Mouse (Mus musculus): Measurements from ENCODE around the gene Slc24a1.
A peak's percentile ranks its signal among the peaks of the same experiment; 100 is the strongest.
"Not testable (repeated sequence)": the region's sequence is repeated elsewhere in the genome, so short reads cannot be mapped to it uniquely, and the experiment has no call there.

Slc24a1 gene

DNA sequence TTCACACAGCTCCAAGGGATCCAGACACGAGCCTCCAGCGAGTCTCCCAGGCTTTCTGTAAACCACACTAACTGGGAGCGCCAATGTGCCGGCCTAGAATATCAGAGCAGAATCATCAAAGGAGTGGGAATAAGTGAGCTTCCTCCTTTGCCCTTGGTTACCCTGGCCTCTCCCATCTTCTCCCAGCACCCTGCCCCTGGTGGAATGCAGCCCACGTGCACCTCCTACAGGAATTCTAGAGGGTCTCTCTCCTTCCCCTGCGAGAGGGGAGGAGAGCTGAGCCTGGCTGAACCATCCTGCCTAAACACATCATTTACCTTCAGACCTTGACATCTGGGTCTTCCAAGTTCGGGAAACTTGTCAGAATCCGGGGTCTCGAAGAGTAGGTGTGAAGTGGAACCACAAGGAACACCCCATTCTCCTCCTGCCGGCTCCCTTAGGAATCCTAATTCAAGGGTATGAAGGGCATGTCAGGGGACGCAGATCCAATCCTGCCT lies at the start of gene Slc24a1:
Slc24a1 (minus strand) TSS at position 447 of the 497 bp plus-strand sequence.
- no peak for DNase-seq (ENCODE audit: low read depth, low spot score)

DNA sequence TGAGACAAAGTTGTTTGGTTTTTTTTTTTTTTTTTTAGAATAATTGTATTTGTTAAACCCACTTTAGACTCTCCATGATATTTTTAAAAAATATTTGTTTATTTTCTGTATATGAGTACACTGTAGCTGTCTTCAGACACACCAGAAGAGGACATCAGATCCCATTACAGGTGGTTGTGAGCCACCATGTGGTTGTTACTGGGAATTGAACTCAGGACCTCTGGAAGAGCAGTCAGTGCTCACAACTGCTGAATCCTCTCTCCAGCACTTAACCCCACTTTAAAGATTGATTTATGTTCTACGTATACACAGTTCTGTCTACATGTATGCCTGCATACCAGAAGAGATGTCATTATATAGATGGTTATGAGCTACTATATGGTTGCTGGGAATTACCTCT lies 44.1 kb upstream of the Slc24a1 start:
- DNase-seq (ENCODE audit: low read depth, low spot score) = not testable (repeated sequence)

DNA sequence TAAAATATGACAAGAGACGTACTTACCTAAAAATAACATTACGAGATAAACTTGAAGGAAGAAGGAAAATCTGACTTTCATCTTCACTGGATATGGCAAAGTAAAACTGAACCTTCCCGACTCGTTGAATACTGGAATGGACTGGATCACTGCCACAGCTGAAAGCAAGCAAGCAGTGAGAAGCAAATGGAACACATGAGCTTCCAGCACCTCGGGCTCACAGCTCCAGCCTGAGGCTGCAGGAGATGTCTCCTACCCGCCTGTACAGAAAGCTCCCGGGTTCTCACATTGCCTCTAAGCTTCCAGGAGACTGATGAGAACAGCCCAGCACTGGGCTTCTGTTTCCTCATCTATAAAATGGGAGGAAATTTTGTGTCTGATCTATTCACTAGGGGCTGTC lies 38.9 kb upstream of the Slc24a1 start:
- peak; percentile 60 for DNase-seq (ENCODE audit: low read depth, low spot score)

DNA sequence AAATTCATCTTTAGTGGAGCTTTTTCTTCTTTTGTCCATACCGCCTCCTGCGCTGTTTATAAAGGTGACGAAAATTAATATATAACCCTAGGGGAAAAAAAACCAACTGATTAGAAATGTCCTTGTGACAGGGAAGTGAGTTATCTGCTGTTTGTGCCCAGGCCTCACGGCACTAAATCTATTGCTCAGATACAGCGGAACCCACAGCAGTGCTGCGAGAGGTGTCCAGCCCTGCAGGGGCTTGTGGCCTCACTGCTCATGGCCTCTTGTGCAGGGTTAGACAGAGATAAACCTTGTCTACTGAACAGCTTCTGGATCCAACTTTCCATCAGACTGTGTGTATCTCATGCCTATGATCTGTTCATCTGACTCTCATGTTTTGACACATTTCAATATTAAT lies 37.0 kb upstream of the Slc24a1 start:
- DNase-seq (ENCODE audit: low read depth, low spot score) = no peak

DNA sequence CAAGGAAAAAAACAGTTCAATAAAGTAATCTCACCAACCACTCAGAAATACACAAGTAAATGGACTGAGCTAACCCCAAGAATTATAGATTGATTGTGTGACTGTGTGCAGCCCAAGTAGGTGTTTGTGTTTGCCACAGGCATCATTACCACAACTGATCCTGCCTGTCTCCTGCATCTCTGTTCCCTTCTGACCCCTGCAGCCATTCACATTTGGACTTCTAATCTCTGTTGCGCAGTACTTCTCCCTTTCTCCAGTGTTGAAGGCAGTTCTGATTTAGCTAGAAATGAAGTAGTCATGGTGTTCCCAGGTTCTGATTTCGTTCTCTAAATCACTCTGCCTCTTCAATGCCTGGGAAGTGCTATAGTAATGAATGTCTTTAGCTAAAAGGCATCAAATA lies 36.2 kb upstream of the Slc24a1 start:
- DNase-seq (ENCODE audit: low read depth, low spot score) = no peak

DNA sequence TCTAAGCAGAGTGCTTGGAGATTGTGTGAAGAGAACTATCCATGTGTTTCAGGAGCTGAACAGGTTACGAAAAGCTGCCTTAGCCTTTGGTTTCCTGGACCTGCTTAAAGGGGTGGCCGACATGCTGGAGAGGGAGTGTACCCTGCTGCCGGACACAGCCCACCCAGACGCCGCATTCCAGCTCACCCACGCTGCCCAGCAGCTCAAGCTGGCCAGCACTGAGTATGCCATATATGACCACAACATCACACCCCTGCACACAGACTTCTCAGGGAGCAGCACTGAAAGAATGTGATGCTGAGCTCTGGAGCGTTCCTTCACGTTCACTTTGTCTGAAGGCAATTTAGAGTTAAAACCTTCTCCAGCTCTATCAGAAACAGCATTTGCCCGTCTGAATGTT lies 34.4 kb upstream of the Slc24a1 start:
- no peak for DNase-seq (ENCODE audit: low read depth, low spot score)

DNA sequence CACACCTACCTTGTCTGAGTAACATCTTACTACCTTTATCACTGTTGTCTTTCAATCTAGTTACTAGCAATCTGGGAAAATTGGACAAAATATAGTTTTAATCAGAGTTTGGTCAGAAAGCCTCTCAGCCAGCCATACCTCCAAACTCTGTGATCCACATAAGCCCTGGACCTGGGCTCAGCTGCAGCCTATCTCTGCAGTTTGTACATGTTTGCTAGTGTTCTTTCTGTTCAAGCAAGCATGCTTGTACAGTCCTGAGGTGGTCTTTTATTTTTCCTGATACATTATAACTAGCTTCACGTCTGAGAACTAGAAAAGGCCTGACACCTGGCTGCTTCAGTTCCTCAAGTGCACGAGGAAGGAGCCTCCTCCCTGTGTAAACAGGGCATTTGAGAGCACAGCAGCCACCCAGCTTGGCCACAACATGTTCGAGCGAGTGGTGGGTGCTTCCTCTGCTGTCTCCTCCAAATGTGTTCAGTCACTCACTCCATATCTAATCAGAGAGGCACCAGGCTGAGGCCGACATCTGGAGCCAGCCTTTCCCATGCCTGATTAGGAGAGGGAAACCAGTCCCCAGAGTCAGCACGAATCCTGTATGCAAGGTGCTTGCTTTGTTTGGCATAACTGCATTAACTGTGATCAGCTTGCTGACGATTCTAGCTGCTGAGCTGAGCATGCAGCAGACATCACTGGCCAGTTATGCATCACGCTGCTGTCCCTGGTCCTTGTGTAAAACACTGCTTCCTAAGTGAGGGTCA lies 33.8 kb upstream of the Slc24a1 start:
- peak; percentile 24 for DNase-seq (ENCODE audit: low read depth, low spot score)

DNA sequence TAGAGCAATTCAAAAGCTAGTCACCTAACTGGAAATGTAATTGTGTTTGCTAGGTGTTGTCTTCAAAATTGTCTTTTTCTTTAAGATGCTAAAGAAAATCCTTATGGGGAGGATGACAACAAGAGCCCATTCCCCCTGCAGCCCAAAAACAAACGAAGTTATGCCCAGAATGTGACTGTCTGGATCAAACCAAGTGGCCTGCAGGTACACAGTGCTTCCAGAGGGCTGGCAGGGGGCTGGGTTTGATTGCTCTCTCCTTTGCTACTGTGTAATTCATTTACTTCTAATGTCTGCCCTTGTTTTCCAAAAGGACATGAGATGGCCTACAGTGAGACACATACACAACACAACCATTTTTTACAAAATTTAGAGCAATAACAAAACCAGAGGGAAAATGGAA lies 30.5 kb upstream of the Slc24a1 start:
- no peak for DNase-seq (ENCODE audit: low read depth, low spot score)

DNA sequence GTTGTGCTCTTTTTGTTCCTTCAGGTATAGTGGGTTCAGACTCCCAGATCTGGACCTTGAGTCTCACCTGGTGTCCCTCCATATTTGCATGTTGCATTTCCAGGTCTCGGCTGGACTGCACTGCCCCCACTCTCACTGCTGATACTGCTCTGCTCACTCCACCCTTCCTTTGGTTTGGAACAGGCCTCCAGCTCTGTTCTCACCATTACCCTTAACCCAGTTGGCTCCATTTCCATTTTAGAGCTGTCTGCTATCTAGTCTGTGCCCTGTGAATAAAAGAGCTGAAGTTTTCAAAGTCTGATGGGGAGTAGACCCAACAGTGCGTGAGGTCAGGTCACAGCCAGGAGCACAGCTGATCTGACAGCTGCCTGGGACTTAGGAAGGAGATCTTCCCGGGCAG lies 29.1 kb upstream of the Slc24a1 start:
- no peak for DNase-seq (ENCODE audit: low read depth, low spot score)

DNA sequence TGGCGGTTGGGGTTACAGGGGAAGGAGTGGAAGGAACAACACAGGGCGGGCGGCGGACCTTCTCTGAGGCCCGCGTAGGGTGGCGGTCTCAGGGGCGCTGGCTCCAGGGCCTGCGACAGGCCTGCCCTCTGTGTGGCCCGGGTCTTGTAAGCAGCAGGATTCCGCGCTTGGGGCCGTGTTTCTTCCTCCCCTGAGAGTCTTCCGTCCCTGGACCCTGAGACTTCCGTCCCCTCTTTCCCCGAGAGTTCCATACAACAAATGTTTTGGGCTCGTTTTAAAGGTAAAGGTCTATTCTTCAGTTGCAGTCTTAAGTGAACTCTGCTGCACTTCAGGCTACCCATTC lies 9.5 kb upstream of the Slc24a1 start:
- no peak for DNase-seq (ENCODE audit: low read depth, low spot score)

DNA sequence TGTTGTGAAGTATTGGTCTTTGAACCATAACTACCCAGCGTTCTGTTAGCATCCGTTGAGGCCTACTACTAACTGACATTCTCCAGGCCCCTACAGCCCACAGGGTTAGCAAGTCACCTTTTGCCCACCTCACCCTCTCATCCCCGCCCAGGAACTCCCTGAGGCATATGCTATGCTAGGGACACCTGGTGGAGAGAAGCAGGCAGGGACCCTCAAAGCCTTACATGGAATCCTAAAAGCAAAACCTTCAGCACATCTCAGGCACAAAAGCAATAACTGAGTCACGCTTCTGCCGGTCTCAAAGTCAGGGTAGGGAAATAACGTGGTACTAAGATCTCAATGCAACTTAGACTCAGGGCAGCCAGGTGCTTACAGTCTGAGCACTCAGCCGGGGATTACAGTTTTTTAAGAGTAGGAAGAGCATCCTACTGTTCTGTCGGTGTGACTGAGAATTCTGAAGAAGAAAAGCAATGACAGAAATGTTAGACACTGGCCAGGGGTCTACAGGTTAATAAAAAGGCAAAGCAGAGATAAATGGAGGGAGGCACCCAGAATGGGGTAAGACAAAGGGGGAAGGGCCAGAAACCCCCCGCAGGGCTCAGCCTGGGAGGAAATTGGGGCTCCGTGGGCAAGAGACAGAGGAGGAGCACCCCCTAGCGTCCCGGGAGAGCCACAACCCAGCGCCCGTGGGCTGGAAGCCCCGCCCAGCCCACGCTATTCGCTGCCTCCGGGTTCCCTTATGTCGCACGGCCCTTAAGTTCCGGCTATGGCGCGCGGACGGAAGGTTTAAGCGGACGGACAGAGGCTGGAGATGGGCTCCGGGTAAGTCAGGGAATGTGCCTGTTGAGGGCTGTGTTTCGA lies 8.9 kb upstream of the Slc24a1 start, which contains the start of gene Ints14:
Ints14 (plus strand) TSS at position 789 of the 861 bp plus-strand sequence.
- peak; percentile 98 for DNase-seq (ENCODE audit: low read depth, low spot score)

DNA sequence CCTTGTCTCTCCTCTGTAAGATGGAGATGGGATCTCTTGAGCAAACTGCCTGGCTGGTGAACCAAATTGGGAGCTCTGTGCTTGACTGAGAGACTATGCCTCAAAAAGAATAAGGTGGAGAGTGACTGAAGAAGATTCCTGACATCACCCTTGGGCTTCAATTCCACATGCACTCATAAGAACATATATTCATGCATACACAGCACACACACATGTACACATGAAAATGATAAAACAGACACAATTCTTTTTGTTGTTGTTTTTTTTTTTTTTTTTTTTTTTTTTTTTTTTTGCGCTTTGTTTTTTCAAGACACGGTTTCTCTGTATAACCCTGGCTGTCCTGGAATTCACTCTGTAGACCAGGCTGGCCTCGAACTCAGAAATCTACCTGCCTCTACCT lies 5.9 kb upstream of the Slc24a1 start:
- no peak for DNase-seq (ENCODE audit: low read depth, low spot score)

DNA sequence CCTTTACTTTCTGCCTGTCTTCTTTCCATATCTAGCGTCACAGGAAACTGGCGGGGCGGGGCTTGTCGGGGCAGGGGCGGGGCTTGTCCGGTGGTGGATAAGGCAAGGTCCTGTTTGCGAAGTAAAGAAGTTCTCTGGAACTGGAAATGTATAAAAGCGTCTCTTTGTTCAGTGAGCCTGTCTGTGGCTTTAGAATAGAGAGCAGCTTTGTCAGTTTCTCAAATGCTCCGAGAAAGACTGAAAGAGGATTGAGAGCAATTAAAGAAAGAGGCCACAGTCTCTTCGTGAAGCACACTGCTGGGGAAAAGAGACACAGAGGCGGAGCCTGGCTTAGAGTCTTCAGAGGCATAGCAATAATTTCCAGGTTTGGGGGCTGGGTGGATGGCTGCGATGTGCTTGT lies 4.9 kb upstream of the Slc24a1 start:
- peak; percentile 65 for DNase-seq (ENCODE audit: low read depth, low spot score)

DNA sequence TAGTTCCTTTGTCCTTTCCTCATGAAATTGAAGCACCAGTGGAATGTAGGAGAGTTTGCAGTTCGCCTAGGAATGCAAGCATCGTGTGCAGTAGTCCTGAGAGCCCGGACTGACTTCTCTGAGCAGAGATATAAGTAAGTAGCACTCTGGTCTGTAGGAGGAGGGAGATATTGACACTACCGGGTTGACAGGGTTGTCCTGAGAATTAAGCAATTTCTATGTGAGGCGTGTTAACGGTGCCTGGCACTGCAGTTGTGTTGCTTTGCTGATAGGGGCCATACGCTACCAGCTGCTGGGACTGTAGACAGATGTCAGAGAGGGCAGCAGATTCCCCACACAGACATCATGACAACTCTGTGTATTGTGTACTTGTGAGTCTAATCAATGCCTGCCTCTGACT lies 1.8 kb upstream of the Slc24a1 start:
- DNase-seq (ENCODE audit: low read depth, low spot score) = no peak

DNA sequence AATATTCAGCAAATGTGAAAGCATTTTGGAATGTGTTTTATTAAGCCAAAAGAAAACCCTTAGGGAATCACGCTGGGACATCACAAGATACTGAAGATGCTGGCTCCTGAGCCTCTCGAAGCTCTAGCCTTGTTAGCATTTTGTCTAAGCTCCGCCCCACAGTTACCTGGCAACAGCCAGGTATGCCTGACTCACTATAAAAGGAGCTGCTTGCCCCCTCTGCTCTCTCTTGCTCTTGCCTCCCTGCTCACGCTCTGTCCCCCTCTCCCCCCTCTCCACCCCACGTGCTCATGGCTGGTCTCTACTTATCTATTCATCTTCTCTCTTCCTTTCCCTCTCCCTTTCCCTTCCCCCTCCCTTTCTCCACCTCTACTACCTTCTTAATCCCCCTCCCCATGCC lies 648 bp upstream of the Slc24a1 start:
- DNase-seq (ENCODE audit: low read depth, low spot score) = no peak

DNA sequence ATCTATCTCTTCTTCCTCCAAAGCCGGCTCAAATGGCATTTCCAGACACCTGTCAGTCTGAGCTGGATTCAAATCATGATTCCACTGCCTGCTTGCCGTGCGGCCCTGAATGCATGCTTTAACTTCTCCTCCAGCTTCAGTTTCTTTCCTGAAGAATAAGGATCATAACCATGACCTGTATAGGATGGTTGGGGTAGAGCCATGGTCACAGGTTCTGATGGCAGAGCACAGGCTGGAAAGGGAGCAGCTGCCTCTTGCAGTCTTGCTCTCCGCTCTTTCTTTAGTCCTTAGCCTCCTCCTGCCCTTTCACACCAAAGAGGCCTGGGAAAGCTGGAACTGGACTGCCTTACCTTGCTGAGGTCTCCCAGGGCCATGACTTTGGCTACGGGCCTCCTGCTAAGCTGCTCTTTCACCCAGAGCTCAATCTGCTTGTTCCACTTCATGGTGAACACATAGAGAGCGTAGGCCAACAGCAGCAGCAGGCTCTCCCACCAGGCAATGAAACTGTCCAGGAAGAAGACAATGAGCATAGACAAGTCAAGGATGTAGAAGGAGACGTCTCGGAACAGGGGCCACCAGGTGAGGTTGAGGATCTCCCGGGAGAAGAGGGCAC lies 3.8 kb downstream of the Slc24a1 start:
- no peak for DNase-seq (ENCODE audit: low read depth, low spot score)

DNA sequence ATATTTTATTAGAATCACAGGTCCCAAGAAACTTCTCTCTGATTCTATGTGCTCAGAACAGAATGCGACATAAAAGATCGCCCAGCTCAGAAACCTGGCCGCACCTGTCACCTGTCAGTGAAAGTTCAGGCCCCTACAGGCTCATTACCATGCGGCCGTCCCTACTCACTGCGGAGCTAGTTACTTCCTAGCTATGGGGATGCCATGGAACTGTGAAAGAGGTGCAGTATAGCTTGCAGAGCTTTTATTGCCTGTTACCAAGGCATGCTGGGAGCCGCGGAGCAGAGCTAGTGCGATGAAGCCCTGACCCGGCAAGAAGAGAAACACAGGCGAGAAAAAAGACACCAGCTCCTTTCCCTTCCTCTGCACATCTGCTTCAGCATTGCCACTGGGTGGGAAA lies 7.4 kb downstream of the Slc24a1 start:
- DNase-seq (ENCODE audit: low read depth, low spot score) = no peak

DNA sequence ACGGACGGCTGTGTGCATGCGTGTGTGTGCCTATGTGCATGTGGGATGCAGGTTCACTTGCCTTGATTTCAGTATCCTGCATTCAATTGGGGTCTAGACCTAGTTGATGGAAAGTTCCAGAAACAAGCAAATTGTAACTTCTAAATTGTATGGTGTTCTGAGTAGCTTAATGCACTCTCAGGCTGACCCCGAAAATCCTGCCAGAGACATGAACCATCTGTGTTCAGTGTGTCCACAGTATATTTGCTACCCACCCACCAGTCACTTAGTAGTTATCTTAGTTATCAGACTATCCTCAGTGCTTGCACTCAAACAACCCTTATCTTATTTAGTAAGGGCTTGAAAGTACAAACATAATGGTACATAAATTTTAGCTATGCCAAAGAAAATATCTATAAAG lies 9.8 kb downstream of the Slc24a1 start:
- no peak for DNase-seq (ENCODE audit: low read depth, low spot score)

DNA sequence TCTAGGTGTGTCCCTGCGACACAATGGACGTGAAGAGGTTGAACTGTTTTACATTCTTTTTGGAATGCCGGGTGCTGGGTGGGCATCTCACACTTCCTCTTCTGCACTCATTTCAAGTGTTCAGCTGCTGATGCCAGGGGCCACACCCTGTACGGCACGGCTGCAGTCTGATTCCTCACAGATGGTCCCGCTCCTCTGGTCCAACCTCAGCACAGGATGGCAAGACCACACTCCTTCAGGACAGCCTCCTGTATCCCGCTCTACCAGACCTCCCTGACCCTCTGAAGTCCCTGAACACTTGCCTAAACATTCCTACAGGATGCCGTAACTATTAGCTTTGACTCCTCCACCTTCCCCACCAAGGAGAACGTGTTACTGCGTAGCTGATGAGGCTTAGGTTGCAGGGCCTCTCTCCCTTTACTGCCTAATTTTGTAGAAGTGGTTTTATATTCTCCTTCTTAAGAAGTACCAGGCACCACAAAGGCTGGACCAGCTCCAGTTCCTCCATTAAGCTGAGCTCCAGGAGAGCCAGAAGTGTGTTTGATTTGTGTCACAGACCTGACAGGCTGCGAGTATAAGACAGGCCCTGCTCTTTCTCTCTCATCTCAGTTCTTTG lies 10.6 kb downstream of the Slc24a1 start:
- DNase-seq (ENCODE audit: low read depth, low spot score) = no peak

DNA sequence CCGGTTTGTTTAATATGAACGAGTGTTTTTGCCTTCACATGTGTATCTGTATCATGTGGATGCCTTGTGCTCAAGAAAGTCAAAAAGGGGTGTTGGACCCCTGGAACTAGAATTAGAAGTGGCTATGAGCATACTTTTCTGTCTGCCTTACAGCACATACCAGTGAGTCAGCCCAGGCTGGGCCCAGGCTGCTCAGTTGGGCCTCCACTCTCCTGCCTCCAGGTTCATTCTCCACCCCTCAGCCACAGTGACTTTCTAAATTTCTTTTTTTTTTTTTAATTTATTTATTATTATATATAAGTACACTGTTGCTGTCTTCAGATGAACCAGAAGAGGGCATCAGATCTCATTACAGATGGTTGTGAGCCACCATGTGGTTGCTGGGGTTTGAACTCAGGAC lies 11.6 kb downstream of the Slc24a1 start:
- no peak for DNase-seq (ENCODE audit: low read depth, low spot score)

DNA sequence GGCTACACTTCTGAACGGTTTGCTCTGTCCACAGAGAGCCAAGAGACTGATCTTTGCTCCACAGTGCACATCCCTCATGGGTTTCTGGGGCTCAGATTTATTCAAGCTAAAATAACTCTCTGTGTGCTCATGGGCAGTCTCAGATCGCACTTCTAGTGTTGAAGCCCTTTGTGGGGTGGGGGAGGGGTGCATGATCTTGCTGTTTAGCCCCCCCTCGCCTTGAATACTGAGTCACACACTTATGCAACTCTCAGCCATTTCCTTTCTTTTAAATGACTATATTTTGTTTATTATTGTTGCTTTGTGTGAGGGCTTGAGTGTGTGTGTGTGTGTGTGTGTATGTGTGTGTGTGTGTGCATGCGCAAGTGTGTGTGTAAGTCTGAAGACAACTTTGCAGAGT lies 12.1 kb downstream of the Slc24a1 start:
- DNase-seq (ENCODE audit: low read depth, low spot score) = no peak

DNA sequence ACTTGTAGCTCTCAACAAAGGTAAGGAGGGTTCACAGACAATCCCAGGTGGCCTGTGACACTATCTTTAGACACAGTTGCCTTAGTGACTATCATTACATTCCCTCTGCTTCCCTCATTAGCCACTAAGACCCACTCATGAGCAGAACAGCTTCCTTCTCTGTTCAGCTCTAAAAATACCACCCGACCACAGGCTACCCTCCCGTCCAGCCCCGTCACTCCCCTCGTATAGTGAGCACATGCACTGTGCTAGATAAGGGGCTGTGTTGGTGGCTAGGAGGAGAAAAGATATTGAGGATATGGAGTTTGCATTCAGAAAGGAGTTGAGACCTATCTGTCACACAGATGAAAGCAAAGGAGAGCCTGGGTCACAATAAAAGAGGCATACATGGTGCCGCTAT lies 12.9 kb downstream of the Slc24a1 start:
- DNase-seq (ENCODE audit: low read depth, low spot score) = no peak
